Comparison of ENCODE assay signal across 7 mouse cellular contexts in the genomic region with DNA sequence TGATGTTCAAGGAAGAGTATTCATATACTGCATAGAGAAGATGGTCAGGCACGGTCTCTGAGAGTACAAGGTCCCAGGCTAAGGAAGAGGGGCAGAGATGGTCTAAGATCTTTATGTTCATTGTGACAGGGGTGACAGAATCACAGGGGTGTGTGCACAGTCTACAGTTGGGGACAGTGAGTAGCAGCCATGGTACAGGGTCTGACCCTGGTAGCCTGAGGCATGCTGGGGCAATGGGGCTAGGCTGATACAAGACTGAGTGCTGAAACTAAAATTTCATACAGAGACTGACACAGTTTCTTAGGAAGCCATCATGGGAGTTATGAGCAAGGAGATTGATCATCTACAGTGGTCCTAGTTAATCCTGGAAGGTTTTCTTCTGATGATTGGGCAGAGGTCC. TPM values are rescaled to one million over a fixed set of nuclear protein-coding genes. Genes with fewer than 3 reads are reported as not detected.
DNase-seq lines count a peak whose midpoint lies in the region; ATAC-seq and TF ChIP-seq lines count a peak whose summit lies in the region.

No protein-coding gene starts in this region.

- TF ChIP-seq CTCF in left cerebral cortex, adult 2 months (IDR thresholded peaks at IDR 0.05), result no peak

- H3K4me2 ChIP-seq in forebrain, embryonic 11.5 days (ENCODE audit: low read depth, low read length, severe bottlenecking), result peak overlapping the region; percentile 74
- peak overlapping the region; percentile 67 for H3K4me2 ChIP-seq in hindbrain, embryonic 15.5 days
- peak overlapping the region; percentile 68 for H3K4me2 ChIP-seq in neural tube, embryonic 12.5 days (replicated peaks)

- H3K4me3 ChIP-seq in left cerebral cortex, adult 2 months, result peak overlapping the region; percentile 97; the same call in 1 of the 2 replicates
- no peak overlapping the region; the same call in 1 of the 2 replicates for H3K4me3 ChIP-seq in forebrain, embryonic 11.5 days (ENCODE audit: low read depth, low read length)
- peak overlapping the region; percentile 83 for H3K4me3 ChIP-seq in hindbrain, embryonic 15.5 days
- H3K4me3 ChIP-seq in neural tube, embryonic 12.5 days, result peak overlapping the region; percentile 76; the same call in 1 of the 2 replicates

- H3K27ac ChIP-seq in left cerebral cortex, adult 2 months, result peak overlapping the region; percentile 98; the same call in 1 of the 2 replicates
- no peak overlapping the region for H3K27ac ChIP-seq in forebrain, embryonic 11.5 days (ENCODE audit: low read depth, low read length)
- H3K27ac ChIP-seq in hindbrain, embryonic 15.5 days (replicated peaks), result no peak overlapping the region
- H3K27ac ChIP-seq in neural tube, embryonic 12.5 days, result no peak overlapping the region

- H3K4me1 ChIP-seq in forebrain, embryonic 11.5 days (replicated peaks; ENCODE audit: control insufficient read depth, insufficient read depth, low read length), result peaks cover 7% of the 10 kb centered on the region
- H3K4me1 ChIP-seq in hindbrain, embryonic 15.5 days (replicated peaks), result peaks cover 37% of the 10 kb centered on the region
- H3K4me1 ChIP-seq in neural tube, embryonic 12.5 days, result peaks cover 20% of the 10 kb centered on the region

- H3K9ac ChIP-seq in forebrain, embryonic 11.5 days (ENCODE audit: low read length), result peak overlapping the region; percentile 88
- H3K9ac ChIP-seq in hindbrain, embryonic 15.5 days, result peak overlapping the region; percentile 89
- peak overlapping the region; percentile 70 for H3K9ac ChIP-seq in neural tube, embryonic 12.5 days

- ATAC-seq in forebrain, embryonic 11.5 days (replicated peaks; ENCODE audit: low FRiP score), result no peak
- no peak for ATAC-seq in hindbrain, embryonic 15.5 days (ENCODE audit: low FRiP score, low read depth)
- no peak for ATAC-seq in neural tube, embryonic 12.5 days (ENCODE audit: low FRiP score, low read depth)

- no peaks in the 10 kb centered on the region for H3K27me3 ChIP-seq in forebrain, embryonic 11.5 days (ENCODE audit: control insufficient read depth, insufficient read depth, low read length)
- no peaks in the 10 kb centered on the region for H3K27me3 ChIP-seq in hindbrain, embryonic 15.5 days
- H3K27me3 ChIP-seq in neural tube, embryonic 12.5 days (replicated peaks), result no peaks in the 10 kb centered on the region

- DNase-seq in left cerebral cortex, adult 2 months (ENCODE audit: extremely low spot score in 1 of 2, low spot score in 2 of 2), result no peak
- DNase-seq in left cerebral cortex, adult 9 months (ENCODE audit: low spot score in 2 of 2), result no peak
- DNase-seq in forebrain, embryonic 11.5 days (ENCODE audit: low spot score), result no peak
- no peak for DNase-seq in layer of hippocampus, postnatal 25 days (ENCODE audit: extremely low spot score in 1 of 2, low spot score in 1 of 2)
- no peak for DNase-seq in thymus, adult 18-20 months

- intact Hi-C loops in left cerebral cortex, adult 2 months (cut with DNase I), result loop anchor here (5.0 kb wide), 3 partner anchors 141 to 309 kb away; a partner anchor contains a TSS

- H3K9me3 ChIP-seq in forebrain, embryonic 11.5 days (ENCODE audit: control insufficient read depth, low read length), result no peaks in the 10 kb centered on the region
- H3K9me3 ChIP-seq in hindbrain, embryonic 15.5 days, result no peaks in the 10 kb centered on the region
- no peaks in the 10 kb centered on the region for H3K9me3 ChIP-seq in neural tube, embryonic 12.5 days

- H3K36me3 ChIP-seq in forebrain, embryonic 11.5 days (ENCODE audit: control insufficient read depth, insufficient read depth, low read length), result no peaks in the 10 kb centered on the region
- no peaks in the 10 kb centered on the region for H3K36me3 ChIP-seq in hindbrain, embryonic 15.5 days
- H3K36me3 ChIP-seq in neural tube, embryonic 12.5 days, result no peaks in the 10 kb centered on the region

- 100% methylated on average over 1 of the region's 1 CpGs for WGBS in forebrain, embryonic 11.5 days
- 100% methylated on average over 1 of the region's 1 CpGs for WGBS in hindbrain, embryonic 15.5 days
- 98% methylated on average over 1 of the region's 1 CpGs for WGBS in neural tube, embryonic 12.5 days

RNA-seq across cellular contexts. Expression of a gene that starts 1.3 kb away (rescaled TPM):
- 10 to 100 TPM; 52.7 to 53.1 TPM for total RNA-seq in left cerebral cortex, adult 2 months (2021)
- polyA plus RNA-seq in forebrain, embryonic 11.5 days (2014; fragmentation: Nextera tagmentation; extraction: Ambion mirVana), result 23.5 and 23.8 TPM in 2 replicates
- polyA plus RNA-seq in hindbrain, embryonic 15.5 days (2015; fragmentation: Nextera tagmentation; extraction: Ambion mirVana), result 26.1 and 27.8 TPM in 2 replicates
- polyA plus RNA-seq in neural tube, embryonic 12.5 days (2016; fragmentation: Nextera tagmentation; extraction: Ambion mirVana), result 26.3 and 27.4 TPM in 2 replicates
- total RNA-seq in layer of hippocampus, postnatal 25 days (2021), result 10 to 100 TPM; 35.5 to 43.2 TPM

RNA-seq across cellular contexts. Expression of a gene that starts 48.9 kb away (rescaled TPM):
- 10 to 100 TPM; 22.5 to 23.8 TPM for total RNA-seq in left cerebral cortex, adult 2 months (2021)
- 17.5 and 19.6 TPM in 2 replicates for polyA plus RNA-seq in forebrain, embryonic 11.5 days (2014; fragmentation: Nextera tagmentation; extraction: Ambion mirVana)
- 27.8 and 30.7 TPM in 2 replicates for polyA plus RNA-seq in hindbrain, embryonic 15.5 days (2015; fragmentation: Nextera tagmentation; extraction: Ambion mirVana)
- 18.4 and 18.5 TPM in 2 replicates for polyA plus RNA-seq in neural tube, embryonic 12.5 days (2016; fragmentation: Nextera tagmentation; extraction: Ambion mirVana)
- 10 to 100 TPM; 19.9 to 26.3 TPM for total RNA-seq in layer of hippocampus, postnatal 25 days (2021)

RNA-seq across cellular contexts. Expression of a gene that starts 51.3 kb away (rescaled TPM):
- total RNA-seq in left cerebral cortex, adult 2 months (2021), result 1 to 10 TPM in 1 of 2 experiments, under 1 TPM in 1; 0.56 to 1.5 TPM
- 0.05 and 0.29 TPM in 2 replicates for polyA plus RNA-seq in forebrain, embryonic 11.5 days (2014; fragmentation: Nextera tagmentation; extraction: Ambion mirVana)
- polyA plus RNA-seq in hindbrain, embryonic 15.5 days (2015; fragmentation: Nextera tagmentation; extraction: Ambion mirVana), result 0.22 and 0.78 TPM in 2 replicates
- polyA plus RNA-seq in neural tube, embryonic 12.5 days (2016; fragmentation: Nextera tagmentation; extraction: Ambion mirVana), result 0.28 and 0.63 TPM in 2 replicates
- 1 to 10 TPM; 1.2 to 2.9 TPM for total RNA-seq in layer of hippocampus, postnatal 25 days (2021)
